Mouse (Mus musculus) forebrain, embryonic 10.5 days (tissue): ENCODE measurements around the gene AC134908.4. TPM values are rescaled to one million over a fixed set of nuclear protein-coding genes. Genes with fewer than 3 reads are reported as not detected.

ENCODE experiments used
- DNase-seq: peaks from one replicate; pipeline ENCODE4 v3.0.0-alpha.2; 2017; ENCODE audit warnings: low spot score; ENCODE audit errors: extremely low spot score
- H3K27ac ChIP-seq: fragments of 300-500 bp; sonication (generic); 2 replicates; pipeline ENCODE4 v1.5.1; 2016; ENCODE audit warnings: mild to moderate bottlenecking
- H3K27me3 ChIP-seq: fragments of 300-500 bp; sonication (generic); 2 replicates; pipeline ENCODE4 v1.6.1; 2016; ENCODE audit warnings: mild to moderate bottlenecking; ENCODE audit not compliant: poor library complexity, severe bottlenecking
- H3K36me3 ChIP-seq: fragments of 300-500 bp; sonication (generic); replicated peaks from 2 replicates; pipeline ENCODE4 v1.6.1; 2016; ENCODE audit warnings: mild to moderate bottlenecking, moderate library complexity
- H3K4me1 ChIP-seq: fragments of 300-500 bp; sonication (generic); 2 replicates; pipeline ENCODE4 v1.6.1; 2016
- H3K4me3 ChIP-seq: fragments of 300-500 bp; sonication (generic); 2 replicates; pipeline ENCODE4 v1.5.1; 2016; ENCODE audit warnings: mild to moderate bottlenecking, moderate library complexity
- H3K9me3 ChIP-seq: fragments of 300-500 bp; sonication (generic); 2 replicates; pipeline ENCODE4 v1.6.1; 2016; ENCODE audit warnings: mild to moderate bottlenecking, moderate library complexity
- WGBS: fragments of 180-500 bp; shearing (Covaris S2); methylation state at CpG from one replicate; pipeline ENCODE4 v1.1.7; 2016; 5-methylcytosine and 5-hydroxymethylcytosine counted together
- polyA plus RNA-seq: library from polyadenylated mRNA; unstranded; fragments of >200 nt; fragmentation: Nextera tagmentation; extraction: Ambion mirVana; gene quantifications from 2 replicates; pipeline ENCODE4 v1.2.1, GENCODE M21; 2016

Gene AC134908.4
- polyA plus RNA-seq, 1 experiment from 2014 or later, result 2.4 TPM

DNA sequence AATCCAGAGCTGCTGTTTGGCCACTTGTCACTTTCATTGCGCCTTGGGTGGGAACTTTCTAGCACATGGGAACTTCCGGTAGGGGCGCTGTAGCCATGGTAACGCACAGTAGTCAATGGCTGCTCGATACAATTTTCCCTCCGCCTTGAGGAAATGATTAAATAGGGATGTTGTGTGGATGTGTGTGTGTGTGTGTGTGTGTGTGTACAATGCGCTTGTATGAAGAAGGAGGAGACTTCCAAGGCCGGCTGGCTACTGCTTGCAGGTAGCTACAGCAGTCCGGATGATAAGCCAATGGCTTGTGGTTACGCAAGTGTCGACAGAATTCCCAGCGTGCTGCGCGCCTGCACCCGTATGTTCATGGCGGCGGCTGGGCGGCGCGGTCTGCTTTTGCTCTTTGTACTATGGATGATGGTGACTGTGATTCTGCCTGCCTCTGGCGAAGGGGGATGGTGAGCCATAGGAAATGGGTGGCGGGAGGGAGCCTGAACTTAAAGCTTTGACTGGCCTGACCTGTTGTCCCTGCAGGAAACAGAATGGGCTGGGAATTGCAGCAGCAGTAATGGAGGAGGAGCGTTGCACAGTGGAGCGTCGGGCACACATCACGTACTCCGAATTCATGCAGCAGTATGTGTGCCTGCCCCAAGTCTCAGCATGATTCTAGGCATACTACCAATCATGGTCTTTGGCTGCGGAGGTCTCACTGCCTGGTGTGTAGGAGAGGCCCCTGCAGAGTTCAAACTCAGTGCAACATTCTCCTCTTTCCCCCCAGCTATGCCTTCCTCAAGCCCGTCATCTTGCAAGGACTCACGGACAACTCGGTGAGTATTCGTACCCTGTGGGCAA lies 33.5 kb upstream of the AC134908.4 start, which contains the start of gene Jmjd8:
Gene Jmjd8, plus strand, starts transcription at position 156 of the 846 bp plus-strand sequence.
- peaks cover 83% of the 10 kb centered on the region for H3K4me1 ChIP-seq
- WGBS, result 2% methylated on average over 32 of the region's 32 CpGs

DNA sequence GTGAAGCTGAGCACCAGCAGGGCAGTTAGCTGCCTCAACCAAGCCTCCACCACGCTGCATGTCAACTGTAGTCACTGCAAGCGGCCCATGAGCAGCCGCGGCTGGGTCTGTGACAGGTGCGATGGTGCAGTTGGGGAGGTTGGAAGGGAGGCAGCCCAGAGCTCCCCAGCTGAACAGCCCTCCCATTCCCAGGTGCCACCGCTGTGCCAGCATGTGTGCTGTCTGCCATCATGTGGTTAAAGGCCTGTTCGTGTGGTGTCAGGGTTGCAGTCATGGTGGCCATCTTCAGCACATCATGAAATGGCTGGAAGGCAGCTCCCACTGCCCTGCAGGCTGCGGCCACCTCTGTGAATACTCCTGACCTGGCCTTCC lies 32.8 kb upstream of the AC134908.4 start:
- Histone ChIP-seq H3K4me1 (peaks cover 80% of the 10 kb centered on the region), H3K27ac (peak overlapping the region; percentile 94), H3K9me3 (no peaks in the 10 kb centered on the region), H3K36me3 (peaks cover 58% of the 10 kb centered on the region), H3K4me3 (peak overlapping the region; percentile 77), H3K27me3 (no peaks in the 10 kb centered on the region)
- no peak for DNase-seq
- 83% methylated on average over 8 of the region's 8 CpGs for WGBS

More for the DNA sequence above, 33.5 kb upstream of the AC134908.4 start, which contains the start of gene Jmjd8:
- Histone ChIP-seq H3K27me3 (no peaks in the 10 kb centered on the region), H3K27ac (peak within 1 kb of the TSS; percentile 94), H3K9me3 (no peaks in the 10 kb centered on the region), H3K36me3 (peaks cover 58% of the 10 kb centered on the region), H3K4me3 (peak within 1 kb of the TSS; percentile 77)
- peak; percentile 85 for DNase-seq

DNA sequence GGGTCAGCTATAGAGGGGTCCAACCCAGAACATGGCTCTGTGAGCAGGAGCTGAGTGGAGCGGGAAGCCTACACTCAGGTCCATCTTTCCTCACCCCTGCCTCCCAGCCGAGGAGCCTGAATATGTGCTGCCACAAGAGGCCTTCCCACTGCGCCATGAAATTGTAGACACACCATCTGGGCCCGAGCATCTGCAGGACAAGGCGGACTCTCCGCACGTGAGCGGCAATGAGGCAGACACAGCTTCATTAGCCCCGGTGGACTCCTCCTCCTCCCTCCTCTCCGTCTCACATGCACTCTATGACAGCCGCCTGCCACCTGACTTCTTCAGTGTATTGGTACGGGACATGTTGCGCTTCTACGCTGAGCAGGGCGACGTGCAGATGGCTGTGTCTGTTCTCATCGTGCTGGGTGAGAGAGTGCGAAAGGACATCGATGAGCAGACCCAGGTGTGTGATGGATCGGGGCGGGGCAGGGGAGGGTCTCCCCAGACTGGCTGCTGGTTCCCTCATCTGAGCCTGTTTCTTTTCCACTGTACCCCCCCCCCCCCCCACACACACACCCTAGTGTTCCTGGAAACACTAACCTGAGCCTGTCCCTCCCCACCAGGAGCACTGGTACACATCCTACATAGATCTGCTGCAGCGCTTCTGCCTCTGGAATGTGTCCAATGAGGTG lies 32.2 kb upstream of the AC134908.4 start:
- peaks cover 58% of the 10 kb centered on the region for H3K36me3 ChIP-seq
- H3K9me3 ChIP-seq, result no peaks in the 10 kb centered on the region
- peak overlapping the region; percentile 77 for H3K4me3 ChIP-seq
- no peak for DNase-seq
- peaks cover 84% of the 10 kb centered on the region for H3K4me1 ChIP-seq
- H3K27me3 ChIP-seq, result no peaks in the 10 kb centered on the region
- H3K27ac ChIP-seq, result peak overlapping the region; percentile 94
- WGBS, result 91% methylated on average over 22 of the region's 22 CpGs

DNA sequence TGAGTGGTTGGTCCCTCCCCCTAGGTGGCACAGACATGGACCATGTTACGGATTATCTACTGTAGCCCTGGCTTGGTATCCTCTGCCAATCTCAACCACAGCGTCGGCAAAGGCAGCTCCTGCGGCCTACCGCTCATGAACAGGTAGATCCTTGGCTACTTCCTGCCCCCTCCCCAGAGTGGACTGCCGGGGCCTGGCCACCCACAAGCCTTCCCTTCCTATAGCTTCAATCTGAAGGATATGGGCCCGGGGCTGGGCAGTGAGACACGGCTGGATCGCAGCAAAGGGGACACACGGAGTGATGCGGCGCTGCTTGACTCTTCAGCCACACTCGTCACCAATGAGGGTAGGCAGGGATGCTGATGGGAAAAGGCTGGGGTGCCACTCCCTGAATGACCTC lies 31.6 kb upstream of the AC134908.4 start:
- no peak for DNase-seq
- Histone ChIP-seq H3K27ac (no peak overlapping the region), H3K36me3 (peaks cover 58% of the 10 kb centered on the region), H3K4me1 (peaks cover 82% of the 10 kb centered on the region), H3K4me3 (0 out of 2 replicates have a peak overlapping the region, but pooled peaks have one; percentile 0), H3K9me3 (no peaks in the 10 kb centered on the region), H3K27me3 (no peaks in the 10 kb centered on the region)
- WGBS, result 93% methylated on average over 13 of the region's 13 CpGs

DNA sequence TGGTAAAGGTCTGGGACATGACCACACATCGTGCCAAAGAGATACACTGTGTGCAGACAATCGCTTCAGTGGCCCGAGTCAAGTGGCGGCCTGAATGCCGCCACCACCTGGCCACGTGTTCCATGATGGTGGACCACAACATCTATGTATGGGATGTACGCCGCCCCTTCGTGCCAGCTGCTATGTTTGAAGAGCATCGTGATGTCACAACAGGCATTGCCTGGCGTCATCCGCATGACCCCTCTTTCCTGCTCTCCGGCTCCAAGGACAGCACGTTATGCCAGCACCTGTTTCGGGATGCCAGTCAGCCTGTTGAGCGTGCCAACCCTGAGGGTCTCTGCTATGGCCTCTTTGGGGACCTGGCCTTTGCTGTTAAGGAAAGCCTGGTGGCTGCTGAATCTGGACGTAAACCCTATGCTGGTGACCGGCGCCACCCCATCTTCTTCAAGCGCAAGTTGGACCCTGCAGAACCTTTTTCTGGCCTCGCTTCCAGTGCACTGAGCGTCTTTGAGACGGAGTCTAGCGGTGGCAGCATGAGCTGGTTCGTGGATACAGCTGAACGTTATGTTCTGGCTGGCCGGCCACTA lies 30.6 kb upstream of the AC134908.4 start:
- Histone ChIP-seq H3K9me3 (no peaks in the 10 kb centered on the region), H3K4me1 (peaks cover 73% of the 10 kb centered on the region), H3K4me3 (peak overlapping the region; percentile 72; the same call in 1 of the 2 replicates), H3K36me3 (peaks cover 48% of the 10 kb centered on the region), H3K27me3 (no peaks in the 10 kb centered on the region), H3K27ac (no peak overlapping the region)
- WGBS, result 98% methylated on average over 27 of the region's 27 CpGs
- no peak for DNase-seq

DNA sequence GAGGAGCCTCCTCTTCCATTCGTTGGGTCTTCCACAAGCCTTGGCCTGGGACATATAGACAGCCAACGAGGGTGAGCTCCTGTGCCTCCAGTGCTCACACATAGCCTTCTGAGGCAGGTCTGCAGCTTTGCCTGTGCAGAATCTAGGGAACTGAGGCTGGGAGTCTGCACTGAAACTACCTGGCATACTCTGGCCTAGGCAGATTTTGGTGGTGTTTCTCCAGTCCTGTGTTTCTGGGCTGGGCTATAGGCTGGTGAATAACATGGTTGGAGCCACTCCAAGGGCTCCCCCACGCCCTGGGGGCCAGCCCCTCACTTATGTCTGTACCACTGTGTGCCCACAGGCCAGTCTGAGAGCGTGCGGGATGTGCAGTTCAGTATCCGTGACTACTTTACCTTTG lies 29.9 kb upstream of the AC134908.4 start:
- Histone ChIP-seq H3K36me3 (peaks cover 41% of the 10 kb centered on the region), H3K9me3 (no peaks in the 10 kb centered on the region), H3K4me1 (peaks cover 65% of the 10 kb centered on the region), H3K4me3 (peak overlapping the region; percentile 72; the same call in 1 of the 2 replicates), H3K27me3 (peaks cover 6% of the 10 kb centered on the region), H3K27ac (no peak overlapping the region)
- 90% methylated on average over 6 of the region's 6 CpGs for WGBS
- DNase-seq, result no peak

DNA sequence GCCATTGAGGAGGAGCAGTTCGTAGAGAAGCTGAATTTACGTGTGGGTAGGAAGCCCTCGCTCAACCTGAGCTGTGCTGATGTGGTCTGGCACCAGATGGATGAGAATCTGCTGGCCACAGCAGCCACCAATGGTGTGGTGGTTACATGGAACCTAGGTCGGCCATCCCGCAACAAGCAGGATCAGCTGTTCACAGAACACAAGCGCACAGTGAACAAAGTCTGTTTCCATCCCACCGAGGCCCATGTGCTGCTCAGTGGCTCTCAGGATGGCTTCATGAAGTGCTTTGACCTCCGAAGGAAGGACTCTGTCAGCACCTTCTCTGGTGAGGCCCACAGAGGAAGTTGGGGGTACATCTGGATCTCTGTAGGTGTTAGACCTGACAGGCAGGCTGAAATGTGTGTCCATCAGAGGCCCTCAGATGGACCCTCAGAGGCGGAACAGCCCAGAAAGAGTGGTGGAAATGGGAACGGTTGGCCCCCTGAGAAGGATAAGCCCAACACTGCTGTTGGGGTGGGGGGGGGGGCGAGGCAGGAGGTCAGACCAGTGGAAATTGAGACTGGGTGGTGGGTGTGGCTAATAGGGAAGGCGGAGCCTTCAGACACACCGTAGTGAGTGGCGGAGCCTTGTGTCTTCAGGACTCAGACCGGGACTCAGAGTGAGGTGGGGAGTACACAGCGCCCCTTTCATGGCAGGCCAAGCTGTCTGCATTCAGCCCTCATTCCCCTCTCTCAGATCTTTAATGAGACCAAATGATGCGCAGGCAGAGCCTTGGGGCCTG lies 29.1 kb upstream of the AC134908.4 start:
- Histone ChIP-seq H3K4me1 (peaks cover 63% of the 10 kb centered on the region), H3K4me3 (peak overlapping the region; percentile 72), H3K9me3 (no peaks in the 10 kb centered on the region), H3K36me3 (peaks cover 33% of the 10 kb centered on the region), H3K27ac (no peak overlapping the region), H3K27me3 (peaks cover 14% of the 10 kb centered on the region)
- DNase-seq, result no peak
- 79% methylated on average over 17 of the region's 17 CpGs for WGBS

DNA sequence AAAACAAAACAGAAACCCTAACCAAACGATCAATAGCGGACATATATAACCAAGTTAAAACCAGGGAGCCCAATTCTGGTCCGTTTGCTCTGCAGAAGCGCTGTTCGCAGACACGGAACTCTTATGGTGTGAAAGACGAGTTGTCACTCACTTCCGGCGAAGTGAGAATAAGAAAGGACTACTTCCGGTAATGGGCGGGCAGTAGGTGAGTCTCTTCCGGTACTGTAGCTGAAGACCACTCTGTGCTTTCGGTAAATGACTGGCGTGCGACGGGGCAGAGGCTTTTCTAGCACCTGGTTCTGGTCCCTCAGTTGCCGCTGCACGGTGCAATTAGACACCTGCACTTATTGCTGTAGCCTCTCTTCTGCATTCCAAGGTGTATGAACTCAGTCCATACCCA lies 28.0 kb upstream of the AC134908.4 start, which contains the start of gene Wdr24:
Gene Wdr24, plus strand, starts transcription at position 176 of the 400 bp plus-strand sequence.
- WGBS, result under 1% methylated on average over 18 of the region's 18 CpGs
- peak within 1 kb of the TSS; percentile 87 for H3K27ac ChIP-seq

DNA sequence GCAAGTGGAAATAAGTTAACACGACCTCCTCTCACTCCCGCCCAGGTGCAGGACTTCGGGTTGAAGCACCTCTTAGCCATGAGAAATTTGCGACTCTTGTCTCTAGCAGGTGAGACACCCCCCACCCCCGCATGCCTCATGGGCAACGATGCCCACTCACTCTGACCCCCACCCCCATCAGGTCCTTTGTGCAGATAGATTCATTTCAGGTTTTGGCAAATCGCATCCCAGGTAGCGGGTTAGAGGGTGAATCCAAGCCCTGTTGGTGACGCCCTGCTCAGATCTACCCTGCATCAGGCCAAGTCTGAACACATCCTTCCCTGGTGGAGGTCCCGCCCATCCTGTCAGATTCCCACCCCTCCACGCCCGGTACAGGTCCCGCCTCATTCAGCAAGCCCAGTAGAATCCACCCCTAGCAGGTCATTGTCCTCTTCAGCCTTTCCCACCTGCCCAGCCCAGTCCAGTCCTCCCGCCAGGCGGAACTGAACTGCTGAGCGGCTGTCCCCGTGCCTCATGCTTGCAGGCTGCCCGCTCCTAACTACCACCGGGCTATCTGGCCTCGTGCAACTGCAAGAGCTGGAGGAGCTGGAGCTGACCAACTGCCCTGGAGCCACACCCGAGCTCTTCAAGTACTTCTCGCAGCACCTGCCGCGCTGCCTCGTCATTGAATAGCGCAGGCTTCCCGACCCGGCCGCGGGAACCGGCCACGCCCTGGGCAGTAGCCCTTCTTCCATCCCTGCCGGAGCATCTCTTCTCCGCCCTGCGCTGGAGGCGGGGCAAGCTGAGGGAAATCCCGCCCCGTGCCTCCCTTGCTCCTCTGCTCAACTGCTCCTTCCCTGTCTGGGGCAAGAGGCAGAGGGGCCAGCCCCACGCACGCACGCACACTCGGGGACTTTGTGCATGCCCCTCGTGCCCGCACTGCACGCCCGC lies 23.7 kb upstream of the AC134908.4 start:
- peak overlapping the region; percentile 61 for H3K27ac ChIP-seq
- peak overlapping the region; percentile 48 for H3K4me3 ChIP-seq
- 7% methylated on average over 46 of the region's 46 CpGs for WGBS
- H3K9me3 ChIP-seq, result no peaks in the 10 kb centered on the region
- H3K27me3 ChIP-seq, result peaks cover 56% of the 10 kb centered on the region
- H3K36me3 ChIP-seq, result peaks cover 6% of the 10 kb centered on the region; the same call in 1 of the 2 replicates
- peaks cover 25% of the 10 kb centered on the region for H3K4me1 ChIP-seq
- no peak for DNase-seq

More for the DNA sequence above, 28.0 kb upstream of the AC134908.4 start, which contains the start of gene Wdr24:
- Histone ChIP-seq H3K36me3 (peaks cover 31% of the 10 kb centered on the region), H3K4me1 (peaks cover 60% of the 10 kb centered on the region), H3K4me3 (peak within 1 kb of the TSS; percentile 72), H3K27me3 (peaks cover 25% of the 10 kb centered on the region), H3K9me3 (no peaks in the 10 kb centered on the region)
- DNase-seq, result peak; percentile 73

DNA sequence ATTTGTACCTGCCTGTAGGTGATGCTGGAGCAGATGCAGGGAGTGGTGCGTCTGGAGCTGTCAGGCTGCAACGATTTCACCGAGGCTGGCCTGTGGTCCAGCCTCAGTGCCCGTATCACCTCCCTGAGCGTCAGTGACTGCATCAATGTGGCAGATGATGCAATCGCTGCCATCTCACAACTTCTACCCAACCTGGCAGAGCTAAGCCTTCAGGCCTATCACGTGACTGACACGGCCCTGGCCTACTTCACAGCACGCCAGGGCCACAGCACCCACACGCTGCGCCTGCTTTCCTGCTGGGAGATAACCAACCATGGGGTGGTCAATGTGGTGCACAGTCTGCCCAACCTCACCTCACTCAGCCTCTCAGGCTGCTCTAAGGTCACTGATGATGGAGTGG lies 22.2 kb upstream of the AC134908.4 start:
- Histone ChIP-seq H3K4me1 (peaks cover 24% of the 10 kb centered on the region), H3K4me3 (no peak overlapping the region), H3K27ac (no peak overlapping the region), H3K36me3 (peaks cover 6% of the 10 kb centered on the region; the same call in 1 of the 2 replicates), H3K9me3 (no peaks in the 10 kb centered on the region), H3K27me3 (peaks cover 68% of the 10 kb centered on the region)
- DNase-seq, result no peak
- WGBS, result 85% methylated on average over 11 of the region's 11 CpGs

DNA sequence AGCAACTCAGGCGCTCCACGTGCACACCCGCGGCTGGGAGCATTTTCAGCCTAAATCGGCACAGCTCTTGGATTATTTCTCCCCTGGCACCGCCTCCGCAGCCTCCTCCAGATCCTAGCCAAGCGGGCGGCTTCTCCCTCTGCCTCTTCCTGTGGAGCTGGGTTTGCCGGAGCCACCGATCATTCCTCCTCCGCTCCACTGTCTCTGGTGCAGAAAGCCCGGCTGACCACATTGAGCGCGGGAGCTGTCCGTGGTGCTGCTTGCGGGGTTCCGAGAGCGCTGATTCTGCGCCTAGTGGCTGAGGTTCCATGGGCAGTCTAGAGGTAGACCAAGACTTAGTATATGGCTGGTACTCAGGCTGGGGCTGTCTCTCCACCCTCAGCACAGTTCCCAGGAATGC lies 18.0 kb upstream of the AC134908.4 start:
- 3% methylated on average over 20 of the region's 20 CpGs for WGBS
- peak overlapping the region; percentile 27 for H3K4me3 ChIP-seq

More for the DNA sequence above, 18.0 kb upstream of the AC134908.4 start:
- Histone ChIP-seq H3K4me1 (peaks cover 39% of the 10 kb centered on the region), H3K27ac (no peak overlapping the region), H3K27me3 (peaks cover 85% of the 10 kb centered on the region), H3K9me3 (no peaks in the 10 kb centered on the region), H3K36me3 (peaks cover 6% of the 10 kb centered on the region; the same call in 1 of the 2 replicates)
- DNase-seq, result peak; percentile 85
